Comparison of ENCODE assay signal across 8 mouse cellular contexts in genomic region chr11:102772771-102773700, GRCm38 (mm10). TPM values are rescaled to one million over a fixed set of nuclear protein-coding genes. Genes with fewer than 3 reads are reported as not detected.
A peak's percentile ranks its signal among the peaks of the same experiment; 100 is the strongest.
DNase-seq lines count a peak whose midpoint lies in the region; ATAC-seq lines count a peak whose summit lies in the region.

No protein-coding gene starts in this region.

- peak overlapping the region; percentile 96 for H3K27ac ChIP-seq in hindbrain, embryonic 12.5 days
- H3K27ac ChIP-seq in midbrain, embryonic 15.5 days: peak overlapping the region; percentile 92

- 63% methylated on average over 18 of the region's 18 CpGs for WGBS in hindbrain, embryonic 12.5 days
- 65% methylated on average over 18 of the region's 18 CpGs for WGBS in midbrain, embryonic 15.5 days

- H3K4me3 ChIP-seq in hindbrain, embryonic 12.5 days: no peak overlapping the region
- no peak overlapping the region for H3K4me3 ChIP-seq in midbrain, embryonic 15.5 days

- H3K9ac ChIP-seq in hindbrain, embryonic 12.5 days: peak overlapping the region; percentile 86
- H3K9ac ChIP-seq in midbrain, embryonic 15.5 days: no peak overlapping the region

- H3K36me3 ChIP-seq in hindbrain, embryonic 12.5 days: peaks cover 11% of the 10 kb centered on the region
- peaks cover 12% of the 10 kb centered on the region; the same call in 1 of the 2 replicates for H3K36me3 ChIP-seq in midbrain, embryonic 15.5 days (replicated peaks)

- H3K4me2 ChIP-seq in hindbrain, embryonic 12.5 days (replicated peaks): peak overlapping the region; percentile 92
- H3K4me2 ChIP-seq in midbrain, embryonic 15.5 days: 0 out of 2 replicates have a peak overlapping the region, but pooled peaks have one; percentile 14

- peak; percentile 63 for DNase-seq in embryo, embryonic 10 days (ENCODE audit: low spot score)
- no peak for DNase-seq in embryo, embryonic 9.5 days (ENCODE audit: extremely low spot score)
- peak; percentile 73 for DNase-seq in embryo, embryonic 10.5 days (ENCODE audit: low spot score)
- DNase-seq in gastrocnemius, postnatal 10 days: no peak
- DNase-seq in adrenal gland, postnatal 36 days: no peak
- DNase-seq in lung, postnatal 4 days: no peak

- H3K9me3 ChIP-seq in hindbrain, embryonic 12.5 days (replicated peaks): no peaks in the 10 kb centered on the region
- no peaks in the 10 kb centered on the region for H3K9me3 ChIP-seq in midbrain, embryonic 15.5 days

- ATAC-seq in hindbrain, embryonic 12.5 days (ENCODE audit: low FRiP score): no peak
- no peak for ATAC-seq in midbrain, embryonic 15.5 days (replicated peaks)

- peaks cover 4% of the 10 kb centered on the region; the same call in 1 of the 2 replicates for H3K27me3 ChIP-seq in hindbrain, embryonic 12.5 days
- no peaks in the 10 kb centered on the region for H3K27me3 ChIP-seq in midbrain, embryonic 15.5 days (replicated peaks)

- H3K4me1 ChIP-seq in hindbrain, embryonic 12.5 days: peaks cover 73% of the 10 kb centered on the region
- peaks cover 53% of the 10 kb centered on the region for H3K4me1 ChIP-seq in midbrain, embryonic 15.5 days

RNA-seq across cellular contexts. Expression of gene Adam11, which starts 11.8 kb away (rescaled TPM):
- 33.3 and 35.3 TPM in 2 replicates for polyA plus RNA-seq in hindbrain, embryonic 12.5 days (2016; fragmentation: Nextera tagmentation; extraction: Ambion mirVana)
- polyA plus RNA-seq in midbrain, embryonic 15.5 days (2015; fragmentation: Nextera tagmentation; extraction: Ambion mirVana): 34.4 and 40.4 TPM in 2 replicates
- total RNA-seq in gastrocnemius, postnatal 10 days (2021): 1 to 10 TPM; 2.2 to 3.0 TPM
- 1 to 10 TPM; 2.7 to 3.4 TPM for total RNA-seq in adrenal gland, postnatal 36 days (2021)

RNA-seq across cellular contexts. Expression of gene Gjc1, which starts 46.5 kb away (rescaled TPM):
- 77.6 and 81.3 TPM in 2 replicates for polyA plus RNA-seq in hindbrain, embryonic 12.5 days (2016; fragmentation: Nextera tagmentation; extraction: Ambion mirVana)
- 36.9 TPM in 2 replicates for polyA plus RNA-seq in midbrain, embryonic 15.5 days (2015; fragmentation: Nextera tagmentation; extraction: Ambion mirVana)
- 10 to 100 TPM; 23.7 to 27.6 TPM for total RNA-seq in gastrocnemius, postnatal 10 days (2021)
- 10 to 100 TPM; 13.6 to 21.6 TPM for total RNA-seq in adrenal gland, postnatal 36 days (2021)

Comparison
In these comparisons a context has a peak if more than half of its experiments do, and no peak if none do; other contexts are left out.
1. DNase-seq: peak in embryo, embryonic 10 days (single experiment) and embryo, embryonic 10.5 days (single experiment); none in embryo, embryonic 9.5 days (single experiment), gastrocnemius, postnatal 10 days (single experiment), adrenal gland, postnatal 36 days (0 of 2) and lung, postnatal 4 days (0 of 2).